Mouse (Mus musculus) MEL (cell line): Measurements from ENCODE around the gene Cdc5l. TPM values are rescaled to one million over a fixed set of nuclear protein-coding genes. Genes with fewer than 3 reads are reported as not detected.

Source experiments
- DNase-seq: peaks from one replicate; pipeline ENCODE4 v3.0.0; 2011; ENCODE audit warnings: low read depth, low spot score
- H3K27ac ChIP-seq: 2 replicates; pipeline ENCODE4 v1.5.1; 2012; ENCODE audit warnings: low read depth, mild to moderate bottlenecking, control low read depth, low read length, moderate library complexity; ENCODE audit not compliant: control insufficient read depth
- H3K27me3 ChIP-seq, 2 experiments: fragments of 150-350 bp in 1 of 2; sonication (generic) in 1 of 2; 2 replicates each; pipeline ENCODE4 v1.6.1; 2012; ENCODE audit warnings: low read length in 2 of 2, mild to moderate bottlenecking in 2 of 2, improper control_type of control experiment in 1 of 2, moderate library complexity in 1 of 2; ENCODE audit not compliant: insufficient read depth in 2 of 2, control insufficient read depth in 1 of 2
- H3K36me3 ChIP-seq, 2 experiments: 2 replicates each; pipeline ENCODE4 v1.6.1; 2012 to 2014; ENCODE audit warnings: low read length in 2 of 2, improper control_type of control experiment in 1 of 2, inconsistent platforms in 1 of 2, mild to moderate bottlenecking in 1 of 2; ENCODE audit not compliant: insufficient read depth in 2 of 2, control insufficient read depth in 1 of 2
- H3K4me1 ChIP-seq, 2 experiments: fragments of 150-350 bp in 1 of 2; sonication (generic) in 1 of 2; 2 replicates each; pipeline ENCODE4 v1.6.1; 2012; ENCODE audit warnings: low read length in 2 of 2, improper control_type of control experiment in 1 of 2, mild to moderate bottlenecking in 1 of 2; ENCODE audit not compliant: insufficient read depth in 2 of 2, control insufficient read depth in 1 of 2
- H3K4me3 ChIP-seq, 2 experiments: fragments of 150-350 bp in 1 of 2; sonication (generic) in 1 of 2; 2 replicates each; pipeline ENCODE4 v1.5.1; 2012; ENCODE audit warnings: low read depth in 2 of 2, low read length in 2 of 2, mild to moderate bottlenecking in 2 of 2, moderate library complexity in 2 of 2, control low read depth in 1 of 2, improper control_type of control experiment in 1 of 2; ENCODE audit not compliant: control insufficient read depth in 1 of 2, insufficient read depth in 1 of 2
- H3K79me2 ChIP-seq: 2 replicates; pipeline ENCODE4 v1.6.1; 2012; ENCODE audit warnings: mild to moderate bottlenecking, low read length, moderate library complexity; ENCODE audit not compliant: control insufficient read depth, poor library complexity, insufficient read depth
- H3K9ac ChIP-seq: 2 replicates; pipeline ENCODE4 v1.6.1; 2012; ENCODE audit warnings: low read depth, mild to moderate bottlenecking, control low read depth, low read length, moderate library complexity; ENCODE audit not compliant: control insufficient read depth, poor library complexity, severe bottlenecking
- H3K9me3 ChIP-seq: fragments of 150-350 bp; sonication (generic); replicated peaks from 2 replicates; pipeline ENCODE4 v1.6.1; 2012; ENCODE audit warnings: mild to moderate bottlenecking, low read length, improper control_type of control experiment, moderate library complexity; ENCODE audit not compliant: insufficient read depth
- CTCF ChIP-seq, 3 experiments: IDR thresholded peaks in 2 of 3; conservative IDR thresholded peaks in 1 of 3; 2 replicates each; pipeline ENCODE4 v1.5.1; 2011 to 2012; ENCODE audit warnings: low read length in 3 of 3, low read depth in 2 of 3, mild to moderate bottlenecking in 2 of 3, improper control_type of control experiment in 1 of 3, inconsistent platforms in 1 of 3, mixed read lengths in 1 of 3, moderate library complexity in 1 of 3; ENCODE audit not compliant: control insufficient read depth in 1 of 3, insufficient read depth in 1 of 3, poor library complexity in 1 of 3, severe bottlenecking in 1 of 3
- ELF1 ChIP-seq: IDR thresholded peaks from 2 replicates; pipeline ENCODE4 v1.6.1; 2014; ENCODE audit warnings: low read depth, mild to moderate bottlenecking, inconsistent platforms, low read length, improper control_type of control experiment, moderate library complexity
- GATA1 ChIP-seq: IDR thresholded peaks from 2 replicates; pipeline ENCODE4 v1.6.1; 2011; ENCODE audit warnings: low read depth, low read length, improper control_type of control experiment
- JUND ChIP-seq: IDR thresholded peaks from 2 replicates; pipeline ENCODE4 v1.6.1; 2011; ENCODE audit warnings: low read depth, mild to moderate bottlenecking, improper control_type of control experiment, low read length
- MAFK ChIP-seq: IDR thresholded peaks from 2 replicates; pipeline ENCODE4 v1.6.1; 2011; ENCODE audit warnings: low read depth, mild to moderate bottlenecking, low read length, improper control_type of control experiment, borderline replicate concordance
- MXI1 ChIP-seq: IDR thresholded peaks from 2 replicates; pipeline ENCODE4 v1.6.1; 2011; ENCODE audit warnings: mild to moderate bottlenecking, low read depth, low read length, improper control_type of control experiment
- MYB ChIP-seq: IDR thresholded peaks from 2 replicates; pipeline ENCODE4 v1.6.1; 2011; ENCODE audit warnings: mild to moderate bottlenecking, low read depth, low read length, improper control_type of control experiment
- MYC ChIP-seq: IDR thresholded peaks from 2 replicates; pipeline ENCODE4 v1.6.1; 2011; ENCODE audit warnings: low read depth, mild to moderate bottlenecking, low read length, improper control_type of control experiment, moderate library complexity
- NELFE ChIP-seq: IDR thresholded peaks from 2 replicates; pipeline ENCODE4 v1.6.1; 2011; ENCODE audit warnings: low read depth, low read length, improper control_type of control experiment
- NRF1 ChIP-seq: IDR thresholded peaks from 2 replicates; pipeline ENCODE4 v1.6.1; 2014; ENCODE audit warnings: low read depth, mild to moderate bottlenecking, inconsistent platforms, low read length, improper control_type of control experiment, moderate library complexity; ENCODE audit not compliant: poor library complexity, insufficient read depth, severe bottlenecking
- POLR2A ChIP-seq, 2 experiments: IDR thresholded peaks; 2 replicates each; pipeline ENCODE4 v1.6.1; 2011 to 2012; ENCODE audit warnings: low read length in 2 of 2, mild to moderate bottlenecking in 2 of 2, control low read depth in 1 of 2, improper control_type of control experiment in 1 of 2, low read depth in 1 of 2, moderate library complexity in 1 of 2; ENCODE audit not compliant: control insufficient read depth in 1 of 2, insufficient read depth in 1 of 2, poor library complexity in 1 of 2
- POLR2AphosphoS2 ChIP-seq: IDR thresholded peaks from 2 replicates; pipeline ENCODE4 v1.6.1; 2011; ENCODE audit warnings: low read length, improper control_type of control experiment
- RAD21 ChIP-seq: IDR thresholded peaks from 2 replicates; pipeline ENCODE4 v1.6.1; 2011; ENCODE audit warnings: mild to moderate bottlenecking, low read depth, low read length, improper control_type of control experiment
- RCOR1 ChIP-seq: IDR thresholded peaks from 2 replicates; pipeline ENCODE4 v1.6.1; 2012; ENCODE audit warnings: low read depth, mild to moderate bottlenecking, inconsistent platforms, low read length, improper control_type of control experiment
- SMC3 ChIP-seq: IDR thresholded peaks from 2 replicates; pipeline ENCODE4 v1.6.1; 2011; ENCODE audit warnings: low read depth, low read length, improper control_type of control experiment
- TAL1 ChIP-seq: IDR thresholded peaks from 2 replicates; pipeline ENCODE4 v1.6.1; 2012; ENCODE audit warnings: mild to moderate bottlenecking, inconsistent platforms, low read length, moderate library complexity, mixed read lengths
- TCF12 ChIP-seq: IDR thresholded peaks from 2 replicates; pipeline ENCODE4 v1.6.1; 2014; ENCODE audit warnings: low read depth, mild to moderate bottlenecking, inconsistent platforms, low read length, improper control_type of control experiment, moderate library complexity
- UBTF ChIP-seq: IDR thresholded peaks from 2 replicates; pipeline ENCODE4 v1.6.1; 2012; ENCODE audit warnings: low read depth, mild to moderate bottlenecking, inconsistent platforms, low read length, improper control_type of control experiment, moderate library complexity, borderline replicate concordance; ENCODE audit not compliant: insufficient read depth
- ZC3H11A ChIP-seq: IDR thresholded peaks from 2 replicates; pipeline ENCODE4 v1.6.1; 2012; ENCODE audit warnings: low read depth, mild to moderate bottlenecking, inconsistent platforms, low read length, improper control_type of control experiment
- ZKSCAN1 ChIP-seq: IDR thresholded peaks from 2 replicates; pipeline ENCODE4 v1.6.1; 2012; ENCODE audit warnings: low read depth, mild to moderate bottlenecking, inconsistent platforms, low read length, improper control_type of control experiment, moderate library complexity
- ZMIZ1 ChIP-seq: IDR thresholded peaks from 2 replicates; pipeline ENCODE4 v1.6.1; 2012; ENCODE audit warnings: low read depth, mild to moderate bottlenecking, inconsistent platforms, low read length, improper control_type of control experiment, moderate library complexity
- polyA plus RNA-seq, 2 experiments: library from polyadenylated mRNA; stranded (reverse) in 1 of 2; unstranded in 1 of 2; fragments of >175 nt in 1 of 2; fragments of >200 nt in 1 of 2; gene quantifications; 2 replicates each; pipeline versions ENCODE4 v1.2.1 to v1.2.4; 2012; ENCODE audit warnings: low replicate concordance in 2 of 2, low read depth in 1 of 2; ENCODE audit not compliant: insufficient read length in 2 of 2, insufficient read depth in 1 of 2, missing spikeins in 1 of 2
- total RNA-seq: library from RNA; depleted of rRNA; stranded (reverse); fragments of 300-350 nt; gene quantifications from 2 replicates; pipeline ENCODE4 v1.2.3, GENCODE M21; 2012

Cdc5l gene
- total and polyA plus RNA-seq, 3 experiments, result 69.9 to 89.0 TPM; not detected in 1

- no peak overlapping the region for H3K4me3 ChIP-seq
- peak; percentile 90 for TF ChIP-seq RAD21
- TF ChIP-seq POLR2AphosphoS2, result no peak
- no peak for TF ChIP-seq ZMIZ1
- no peak for TF ChIP-seq ZKSCAN1
- peak; percentile 83 for TF ChIP-seq SMC3
- peak; percentile 76 to 98 (median 88) for TF ChIP-seq CTCF (IDR thresholded peaks at IDR 0.05 in 2 of 3, conservative IDR thresholded peaks at IDR 0.05 in 1 of 3; ENCODE audit: control insufficient read depth in 1 of 3, insufficient read depth in 1 of 3, low read depth in 2 of 3, low read length in 3 of 3, poor library complexity in 1 of 3, severe bottlenecking in 1 of 3)
- TF ChIP-seq MYB, result no peak
- no peak for TF ChIP-seq MXI1
- peak; percentile 66 for TF ChIP-seq ZC3H11A
- TF ChIP-seq, all 39 proteins: peak for 4
- Histone ChIP-seq H3K36me3 (no peaks in the 10 kb centered on the region), H3K27me3 (no peaks in the 10 kb centered on the region), H3K9ac (no peak overlapping the region), H3K4me1 (no peaks in the 10 kb centered on the region), H3K27ac (no peak overlapping the region), H3K79me2 (no peaks in the 10 kb centered on the region), H3K9me3 (no peaks in the 10 kb centered on the region)
- DNase-seq, result peak; percentile 60
These were observed 59.4 kb downstream of the Cdc5l start for GRCm38 (mm10) chr17:45373987-45374608.

GRCm38 (mm10) chr17:45371042-45371441, 62.5 kb downstream of the Cdc5l start:
- Histone ChIP-seq H3K36me3 (no peaks in the 10 kb centered on the region), H3K27ac (no peak overlapping the region)
- TF ChIP-seq MYB (no peak), ELF1 (no peak), ZKSCAN1 (no peak), JUND (no peak), UBTF (no peak), CTCF (IDR thresholded peaks at IDR 0.05 in 2 of 3, conservative IDR thresholded peaks at IDR 0.05 in 1 of 3; ENCODE audit: control insufficient read depth in 1 of 3, insufficient read depth in 1 of 3, low read depth in 2 of 3, low read length in 3 of 3, poor library complexity in 1 of 3, severe bottlenecking in 1 of 3) (no peak), POLR2A (IDR thresholded peaks at IDR 0.05; ENCODE audit: control insufficient read depth in 1 of 2, insufficient read depth in 1 of 2, low read depth in 1 of 2, low read length in 2 of 2, poor library complexity in 1 of 2) (no peak), TCF12 (no peak), MAFK (no peak), ZC3H11A (no peak), GATA1 (no peak), POLR2AphosphoS2 (no peak), RCOR1 (no peak), TAL1 (no peak), NELFE (no peak), RAD21 (no peak), MYC (no peak), NRF1 (no peak)
- TF ChIP-seq, all 39 proteins: peak for 0
- DNase-seq, result no peak
- no peaks in the 10 kb centered on the region for H3K9me3 ChIP-seq
- H3K27me3 ChIP-seq, result no peaks in the 10 kb centered on the region
- H3K4me1 ChIP-seq, result no peaks in the 10 kb centered on the region
- no peaks in the 10 kb centered on the region for H3K79me2 ChIP-seq
- H3K4me3 ChIP-seq, result no peak overlapping the region
- no peak overlapping the region for H3K9ac ChIP-seq
